ENCODE assay signal across 10 mouse cellular contexts in the genomic region with DNA sequence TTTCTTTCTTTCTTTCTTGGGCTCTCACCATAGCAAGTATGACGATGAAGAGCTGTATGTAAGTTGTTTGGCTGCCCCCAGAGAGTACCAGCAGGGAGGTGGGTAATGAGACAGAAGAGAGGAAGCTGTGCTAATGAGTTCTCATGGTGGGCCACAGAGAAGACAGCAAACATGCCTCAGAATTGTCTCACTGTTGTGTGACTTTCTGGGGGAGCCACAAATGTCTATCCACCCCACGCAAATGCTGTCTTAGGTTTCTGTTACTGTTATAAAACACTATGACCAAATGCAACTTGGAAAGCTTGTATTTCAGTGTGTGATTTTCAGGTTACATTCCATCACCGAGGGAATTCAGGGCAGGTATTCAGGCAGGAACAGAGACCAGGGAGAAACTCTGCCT.
"Had no signal": no experiment of that assay in that cellular context is flagged by ENCODE, and none has a peak within 500 bp of the region (broad histone marks: within the 10 kb centered on the region; RNA-seq: fewer than 3 reads in every experiment).

No protein-coding gene starts in this region.

- DNase-seq: retina, postnatal 1 day; right cerebral cortex, postnatal 25 days; right cerebral cortex, postnatal 4 days; spleen, adult 18-20 months; thymus, adult 18-20 months; thymus, adult 2 months; thymus, postnatal 14 days; thymus, postnatal 25 days; thymus, postnatal 36 days; thymus, postnatal 4 days had no signal
